Mouse (Mus musculus): ENCODE measurements around the gene Cast. TPM values are rescaled to one million over a fixed set of nuclear protein-coding genes. Genes with fewer than 3 reads are reported as not detected.

Cast gene
- polyA plus RNA-seq (2016; fragmentation: Nextera tagmentation; extraction: Ambion mirVana), result 14.4 and 17.6 TPM in 2 replicates

- WGBS, result 2% methylated on average over 36 of the region's 36 CpGs
- Histone ChIP-seq H3K27ac (peak within 1 kb of the TSS; percentile 88), H3K4me1 (replicated peaks) (peaks cover 15% of the 10 kb centered on the region), H3K36me3 (no peaks in the 10 kb centered on the region), H3K4me3 (peak within 1 kb of the TSS; percentile 67), H3K27me3 (ENCODE audit: insufficient read depth, poor library complexity, severe bottlenecking) (no peaks in the 10 kb centered on the region; the same call in 1 of the 2 replicates), H3K9me3 (no peaks in the 10 kb centered on the region)
- peak; percentile 73 for DNase-seq (ENCODE audit: low spot score)
These were observed at the start of gene Cast for GRCm38 (mm10) chr13:74808152-74808929. Gene Cast (minus strand): TSS chr13:74808810.

- peak; percentile 54 for DNase-seq (ENCODE audit: low spot score)
- Histone ChIP-seq H3K27ac (no peak overlapping the region), H3K4me3 (no peak overlapping the region), H3K27me3 (ENCODE audit: insufficient read depth, poor library complexity, severe bottlenecking) (no peaks in the 10 kb centered on the region), H3K36me3 (no peaks in the 10 kb centered on the region), H3K4me1 (replicated peaks) (no peaks in the 10 kb centered on the region), H3K9me3 (no peaks in the 10 kb centered on the region)
- WGBS, result 8% methylated on average over 3 of the region's 3 CpGs
These were observed 45.9 kb upstream of the Cast start for GRCm38 (mm10) chr13:74854338-74855047.

- Histone ChIP-seq H3K27me3 (ENCODE audit: insufficient read depth, poor library complexity, severe bottlenecking) (no peaks in the 10 kb centered on the region), H3K4me1 (replicated peaks) (no peaks in the 10 kb centered on the region), H3K27ac (no peak overlapping the region), H3K36me3 (no peaks in the 10 kb centered on the region), H3K9me3 (no peaks in the 10 kb centered on the region), H3K4me3 (no peak overlapping the region)
- no peak for DNase-seq (ENCODE audit: low spot score)
- WGBS, result 96% methylated on average over 2 of the region's 2 CpGs
These were observed 42.2 kb upstream of the Cast start for GRCm38 (mm10) chr13:74850823-74851222.

- no peak for DNase-seq (ENCODE audit: low spot score)
- Histone ChIP-seq H3K36me3 (no peaks in the 10 kb centered on the region), H3K9me3 (no peaks in the 10 kb centered on the region), H3K4me3 (no peak overlapping the region), H3K27me3 (ENCODE audit: insufficient read depth, poor library complexity, severe bottlenecking) (no peaks in the 10 kb centered on the region), H3K27ac (no peak overlapping the region), H3K4me1 (replicated peaks) (no peaks in the 10 kb centered on the region)
- WGBS, result 70% methylated on average over 1 of the region's 1 CpGs
These were observed 37.3 kb upstream of the Cast start for GRCm38 (mm10) chr13:74845886-74846285.

- Histone ChIP-seq H3K36me3 (no peaks in the 10 kb centered on the region), H3K4me1 (replicated peaks) (no peaks in the 10 kb centered on the region), H3K4me3 (no peak overlapping the region), H3K27ac (no peak overlapping the region), H3K9me3 (no peaks in the 10 kb centered on the region), H3K27me3 (ENCODE audit: insufficient read depth, poor library complexity, severe bottlenecking) (no peaks in the 10 kb centered on the region)
- no peak for DNase-seq (ENCODE audit: low spot score)
- 87% methylated on average over 1 of the region's 1 CpGs for WGBS
These were observed 25.9 kb upstream of the Cast start for GRCm38 (mm10) chr13:74834543-74834942.

GRCm38 (mm10) chr13:74822095-74822494 is 13.5 kb upstream of the Cast start:
- no peaks in the 10 kb centered on the region for H3K27me3 ChIP-seq (ENCODE audit: insufficient read depth, poor library complexity, severe bottlenecking)
- H3K36me3 ChIP-seq, result no peaks in the 10 kb centered on the region
- no peak overlapping the region for H3K27ac ChIP-seq
- WGBS, result 82% methylated on average over 3 of the region's 3 CpGs
- H3K9me3 ChIP-seq, result no peaks in the 10 kb centered on the region
- DNase-seq (ENCODE audit: low spot score), result no peak
- H3K4me1 ChIP-seq (replicated peaks), result no peaks in the 10 kb centered on the region
- no peak overlapping the region for H3K4me3 ChIP-seq

GRCm38 (mm10) chr13:74815753-74816152 is 7.1 kb upstream of the Cast start:
- Histone ChIP-seq H3K9me3 (no peaks in the 10 kb centered on the region), H3K36me3 (no peaks in the 10 kb centered on the region), H3K27ac (no peak overlapping the region), H3K4me3 (no peak overlapping the region), H3K4me1 (replicated peaks) (no peaks in the 10 kb centered on the region), H3K27me3 (ENCODE audit: insufficient read depth, poor library complexity, severe bottlenecking) (no peaks in the 10 kb centered on the region)
- WGBS, result 94% methylated on average over 1 of the region's 1 CpGs
- DNase-seq (ENCODE audit: low spot score), result no peak

- no peaks in the 10 kb centered on the region; the same call in 1 of the 2 replicates for H3K27me3 ChIP-seq (ENCODE audit: insufficient read depth, poor library complexity, severe bottlenecking)
- peak overlapping the region; percentile 88 for H3K27ac ChIP-seq
- peak; percentile 73 for DNase-seq (ENCODE audit: low spot score)
- peak overlapping the region; percentile 67 for H3K4me3 ChIP-seq
- H3K9me3 ChIP-seq, result no peaks in the 10 kb centered on the region
- peaks cover 15% of the 10 kb centered on the region for H3K4me1 ChIP-seq (replicated peaks)
- H3K36me3 ChIP-seq, result no peaks in the 10 kb centered on the region
- WGBS, result under 1% methylated on average over 31 of the region's 31 CpGs
These were observed 1.0 kb downstream of the Cast start for GRCm38 (mm10) chr13:74807446-74808151.

GRCm38 (mm10) chr13:74806934-74807333 is 1.7 kb downstream of the Cast start:
- H3K4me3 ChIP-seq, result peak overlapping the region; percentile 67; the same call in 1 of the 2 replicates
- DNase-seq (ENCODE audit: low spot score), result no peak
- no peaks in the 10 kb centered on the region; the same call in 1 of the 2 replicates for H3K27me3 ChIP-seq (ENCODE audit: insufficient read depth, poor library complexity, severe bottlenecking)
- peaks cover 15% of the 10 kb centered on the region for H3K4me1 ChIP-seq (replicated peaks)
- no peaks in the 10 kb centered on the region for H3K36me3 ChIP-seq
- no peaks in the 10 kb centered on the region for H3K9me3 ChIP-seq
- H3K27ac ChIP-seq, result no peak overlapping the region
- WGBS, result 62% methylated on average over 5 of the region's 5 CpGs

GRCm38 (mm10) chr13:74794435-74794834 is 14.2 kb downstream of the Cast start:
- no peak overlapping the region for H3K4me3 ChIP-seq
- 76% methylated on average over 1 of the region's 1 CpGs for WGBS

GRCm38 (mm10) chr13:74787681-74788080 is 20.9 kb downstream of the Cast start:
- no peaks in the 10 kb centered on the region for H3K36me3 ChIP-seq
- H3K27me3 ChIP-seq (ENCODE audit: insufficient read depth, poor library complexity, severe bottlenecking), result no peaks in the 10 kb centered on the region
- DNase-seq (ENCODE audit: low spot score), result no peak
- peaks cover 6% of the 10 kb centered on the region; the same call in 1 of the 2 replicates for H3K4me1 ChIP-seq (replicated peaks)
- no peaks in the 10 kb centered on the region for H3K9me3 ChIP-seq
- no peak overlapping the region for H3K4me3 ChIP-seq
- H3K27ac ChIP-seq, result no peak overlapping the region
- WGBS, result 0% methylated on average over 1 of the region's 1 CpGs

More at GRCm38 (mm10) chr13:74794435-74794834, 14.2 kb downstream of the Cast start:
- H3K27me3 ChIP-seq (ENCODE audit: insufficient read depth, poor library complexity, severe bottlenecking), result no peaks in the 10 kb centered on the region
- H3K9me3 ChIP-seq, result no peaks in the 10 kb centered on the region
- H3K4me1 ChIP-seq (replicated peaks), result no peaks in the 10 kb centered on the region
- no peaks in the 10 kb centered on the region for H3K36me3 ChIP-seq
- H3K27ac ChIP-seq, result no peak overlapping the region
- DNase-seq (ENCODE audit: low spot score), result no peak

- DNase-seq (ENCODE audit: low spot score), result no peak
- whole genome bisulfite sequencing, result 73% methylated on average over 1 of the region's 1 CpGs
- H3K27me3 ChIP-seq (ENCODE audit: insufficient read depth, poor library complexity, severe bottlenecking), result no peaks in the 10 kb centered on the region
These were observed 36.5 kb downstream of the Cast start for GRCm38 (mm10) chr13:74772151-74772550.

More at GRCm38 (mm10) chr13:74772151-74772550, 36.5 kb downstream of the Cast start:
- Histone ChIP-seq H3K9me3 (no peaks in the 10 kb centered on the region), H3K4me1 (replicated peaks) (peaks cover 4% of the 10 kb centered on the region; the same call in 1 of the 2 replicates), H3K4me3 (no peak overlapping the region), H3K36me3 (no peaks in the 10 kb centered on the region), H3K27ac (no peak overlapping the region)
